Mouse (Mus musculus) kidney, adult 9 months (tissue): ENCODE data around the gene Ssxb6.
"Not testable (repeated sequence)": the region's sequence is repeated elsewhere in the genome, so short reads cannot be mapped to it uniquely, and the experiment has no call there.

Experiments used
- DNase-seq: peaks from one replicate; pipeline ENCODE4 v3.0.0; 2022

Ssxb6 gene

GRCm38 (mm10) chrX:8548155-8548554 is at the start of gene Ssxb6:
TSS of gene Ssxb6 (minus strand) at chrX:8548255.
- DNase-seq: not testable (repeated sequence)

GRCm38 (mm10) chrX:8591716-8592115 is 43.7 kb upstream of the Ssxb6 start, which contains the start of gene Ssxb3:
TSS of gene Ssxb3 (minus strand) at chrX:8591816.
- DNase-seq: not testable (repeated sequence)

GRCm38 (mm10) chrX:8524854-8525253 is 23.2 kb downstream of the Ssxb6 start, which contains the start of gene Gm14459:
TSS of gene Gm14459 (minus strand) at chrX:8524954.
- DNase-seq: no peak
